Mouse (Mus musculus) heart, postnatal 0 days (tissue): ENCODE data around the gene Socs1. TPM values are rescaled to one million over a fixed set of nuclear protein-coding genes. Genes with fewer than 3 reads are reported as not detected.

Experiments
- ATAC-seq: fragments of 200-750 bp; cut with Nextera tagmentation; 2 replicates; pipeline ENCODE4 v1.8.0; 2017; ENCODE audit warnings: low read depth, moderate number of reproducible peaks, moderate library complexity; ENCODE audit not compliant: insufficient read depth
- DNase-seq: peaks from one replicate; pipeline ENCODE4 v3.0.0-alpha.2; 2016; ENCODE audit warnings: low spot score
- H3K27ac ChIP-seq: fragments of 300-500 bp; sonication (generic); 2 replicates; pipeline ENCODE4 v1.5.1; 2014; ENCODE audit warnings: low read depth, mild to moderate bottlenecking
- H3K27me3 ChIP-seq: fragments of 300-500 bp; sonication (generic); 2 replicates; pipeline ENCODE4 v1.6.1; 2014; ENCODE audit warnings: low read length, mixed read lengths; ENCODE audit not compliant: control insufficient read depth, insufficient read depth
- H3K36me3 ChIP-seq: fragments of 300-500 bp; sonication (generic); replicated peaks from 2 replicates; pipeline ENCODE4 v1.6.1; 2014; ENCODE audit warnings: low read length, mixed read lengths; ENCODE audit not compliant: control insufficient read depth, insufficient read depth
- H3K4me1 ChIP-seq: fragments of 300-500 bp; sonication (generic); 2 replicates; pipeline ENCODE4 v1.6.1; 2014; ENCODE audit warnings: antibody characterized with exemption; ENCODE audit not compliant: control insufficient read depth, insufficient read depth
- H3K4me2 ChIP-seq: fragments of 300-500 bp; sonication (generic); 2 replicates; pipeline ENCODE4 v1.6.1; 2014; ENCODE audit warnings: low read depth, mild to moderate bottlenecking, low read length, moderate library complexity
- H3K4me3 ChIP-seq: fragments of 300-500 bp; sonication (generic); 2 replicates; pipeline ENCODE4 v1.5.1; 2014; ENCODE audit warnings: low read depth, low read length
- H3K9ac ChIP-seq: fragments of 300-500 bp; sonication (generic); replicated peaks from 2 replicates; pipeline ENCODE4 v1.6.1; 2014; ENCODE audit warnings: low read depth, low read length, mixed read lengths
- H3K9me3 ChIP-seq: fragments of 300-500 bp; sonication (generic); replicated peaks from 2 replicates; pipeline ENCODE4 v1.6.1; 2016; ENCODE audit warnings: low read length; ENCODE audit not compliant: control insufficient read depth
- CTCF ChIP-seq: IDR thresholded peaks from 2 replicates; pipeline ENCODE4 v1.5.1; 2016; ENCODE audit warnings: antibody characterized with exemption, control low read depth, low read depth
- EP300 ChIP-seq: IDR thresholded peaks from 2 replicates; pipeline ENCODE4 v1.6.1; 2016; ENCODE audit warnings: antibody characterized with exemption, low read depth
- WGBS: fragments of 180-500 bp; shearing (Covaris S2); extraction: QIAGEN DNeasy Blood & Tissue Kit; methylation state at CpG from one replicate; pipeline ENCODE4 v1.1.7; 2014; 5-methylcytosine and 5-hydroxymethylcytosine counted together
- polyA plus RNA-seq: library from polyadenylated mRNA; unstranded; fragments of >200 nt; fragmentation: Nextera tagmentation; extraction: Ambion mirVana; gene quantifications from 2 replicates; pipeline ENCODE4 v1.2.1, GENCODE M21; 2015
- total RNA-seq: library from RNA; depleted of rRNA; stranded (reverse); fragments of >200 nt; gene quantifications from 2 replicates; pipeline ENCODE4 v1.2.3, GENCODE M21; 2014; ENCODE audit warnings: low replicate concordance; rRNA removed

Socs1 gene
- total and polyA plus RNA-seq, 2 experiments from 2014 or later, result 0.80 to 2.7 TPM

DNA sequence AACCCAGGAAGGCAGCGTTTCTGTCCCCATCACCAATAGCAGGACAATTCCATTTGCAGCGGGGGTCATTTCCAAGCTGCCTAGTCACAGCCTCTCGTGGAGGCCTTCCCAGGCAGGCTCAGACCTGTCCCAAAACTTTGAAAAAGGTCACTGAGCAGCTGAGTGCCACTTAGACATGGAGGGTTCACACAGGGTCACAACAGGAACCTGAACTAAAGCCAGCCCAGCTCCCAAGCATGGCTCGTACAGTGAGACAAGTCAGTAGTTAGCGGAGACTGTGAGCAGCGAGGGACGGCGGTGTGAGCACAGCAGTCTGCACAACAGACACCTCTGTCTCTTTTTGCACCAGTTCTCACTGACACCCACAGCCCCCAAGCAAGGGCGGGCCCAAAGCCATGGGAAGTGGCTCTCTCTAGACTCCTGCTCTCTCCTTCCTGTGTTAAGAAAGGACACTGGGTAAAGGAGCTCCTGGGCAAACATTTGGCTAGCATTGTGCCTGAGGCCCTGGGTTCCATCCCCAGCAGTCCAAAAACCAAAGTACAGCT, 45.4 kb downstream of the Socs1 start:
- no peak overlapping the region for H3K4me3 ChIP-seq
- H3K9me3 ChIP-seq, result no peaks in the 10 kb centered on the region
- H3K27ac ChIP-seq, result no peak overlapping the region
- H3K36me3 ChIP-seq, result no peaks in the 10 kb centered on the region
- 58% methylated on average over 9 of the region's 9 CpGs for whole genome bisulfite sequencing
- ATAC-seq, result peak; percentile 62
- H3K4me2 ChIP-seq, result no peak overlapping the region
- TF ChIP-seq CTCF (no peak), EP300 (no peak)
- H3K27me3 ChIP-seq, result no peaks in the 10 kb centered on the region
- DNase-seq, result no peak
- no peak overlapping the region for H3K9ac ChIP-seq
- H3K4me1 ChIP-seq, result peaks cover 40% of the 10 kb centered on the region

DNA sequence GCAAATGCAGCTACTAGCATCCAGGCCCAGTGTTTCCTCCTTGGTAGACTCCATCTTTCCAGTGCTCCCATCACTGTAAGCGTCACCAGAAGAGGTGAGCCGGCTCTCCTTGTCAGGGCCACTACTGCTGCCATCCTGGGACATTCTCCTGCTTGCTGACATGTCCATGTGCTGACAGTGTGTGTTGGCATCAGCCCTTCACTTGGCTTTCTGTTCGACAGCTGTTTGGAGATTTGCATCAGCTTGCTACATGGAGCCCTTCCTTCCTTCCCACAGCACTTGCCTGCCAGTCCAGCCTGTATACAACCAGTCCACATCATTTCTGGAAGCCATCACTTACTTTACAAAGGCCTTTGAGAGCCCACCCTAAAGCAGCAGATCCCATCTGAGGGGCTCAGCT, 46.5 kb downstream of the Socs1 start:
- no peaks in the 10 kb centered on the region for H3K36me3 ChIP-seq
- WGBS, result 70% methylated on average over 3 of the region's 3 CpGs
- no peak overlapping the region for H3K9ac ChIP-seq

DNA sequence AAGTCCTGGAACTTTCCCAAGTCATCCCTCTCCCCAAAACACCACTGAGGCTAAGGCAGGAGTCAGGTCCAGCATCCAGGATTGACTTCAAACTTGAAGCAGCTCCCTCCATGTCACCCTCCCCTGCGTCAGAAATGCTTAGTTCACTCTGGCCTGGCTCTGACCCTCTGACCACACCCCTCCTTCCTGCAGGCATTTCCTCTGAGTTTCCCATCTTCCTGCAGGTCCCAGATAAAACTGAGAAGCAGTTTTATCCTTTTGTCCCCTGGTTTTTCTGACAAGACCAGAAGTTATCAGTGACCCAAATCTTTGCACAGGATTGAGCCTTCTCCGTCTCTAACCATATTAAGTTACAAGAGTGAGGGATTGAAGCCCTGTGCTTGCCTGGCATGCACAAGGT, 47.8 kb downstream of the Socs1 start:
- Histone ChIP-seq H3K4me1 (peaks cover 40% of the 10 kb centered on the region), H3K4me3 (no peak overlapping the region), H3K9me3 (no peaks in the 10 kb centered on the region), H3K9ac (no peak overlapping the region), H3K4me2 (no peak overlapping the region), H3K27me3 (no peaks in the 10 kb centered on the region), H3K27ac (peak overlapping the region; percentile 86), H3K36me3 (no peaks in the 10 kb centered on the region)
- TF ChIP-seq CTCF (no peak), EP300 (peak; percentile 83; the same call in 1 of the 2 replicates)
- 0 out of 2 replicates have a peak, but pooled peaks have one; percentile 34 for ATAC-seq
- 53% methylated on average over 2 of the region's 2 CpGs for WGBS
- peak; percentile 68 for DNase-seq

More for the DNA sequence above, 46.5 kb downstream of the Socs1 start:
- Histone ChIP-seq H3K27me3 (no peaks in the 10 kb centered on the region), H3K9me3 (no peaks in the 10 kb centered on the region), H3K4me1 (peaks cover 40% of the 10 kb centered on the region), H3K27ac (peak overlapping the region; percentile 86), H3K4me2 (no peak overlapping the region), H3K4me3 (no peak overlapping the region)
- DNase-seq (no peak), ATAC-seq (no peak)
- TF ChIP-seq CTCF, result no peak
- no peak for TF ChIP-seq EP300

DNA sequence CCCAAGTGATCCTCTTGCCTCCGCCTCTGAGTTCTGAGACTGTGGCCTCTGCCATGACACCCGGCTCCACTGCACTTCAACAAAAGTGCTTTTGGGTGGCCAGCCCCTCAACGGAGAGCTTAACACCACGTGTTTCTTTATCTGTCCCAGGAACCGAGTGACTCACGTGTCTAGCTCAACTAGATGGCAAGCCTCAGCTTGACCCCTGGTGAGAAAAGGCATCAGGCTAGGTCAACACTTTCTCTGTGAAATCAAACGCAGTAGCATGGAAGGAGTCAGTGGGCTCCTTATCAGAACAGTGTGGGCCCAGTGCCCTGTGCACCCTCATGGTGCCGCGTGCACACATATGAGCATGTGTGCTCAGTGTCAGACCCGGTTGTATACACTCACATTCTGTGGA, 49.0 kb downstream of the Socs1 start:
- TF ChIP-seq EP300 (no peak), CTCF (no peak)
- Histone ChIP-seq H3K27me3 (no peaks in the 10 kb centered on the region), H3K9ac (no peak overlapping the region), H3K36me3 (no peaks in the 10 kb centered on the region), H3K4me2 (no peak overlapping the region), H3K4me3 (no peak overlapping the region), H3K27ac (no peak overlapping the region), H3K4me1 (peaks cover 37% of the 10 kb centered on the region), H3K9me3 (no peaks in the 10 kb centered on the region)
- WGBS, result 50% methylated on average over 10 of the region's 10 CpGs
- no peak for DNase-seq
- ATAC-seq, result no peak

DNA sequence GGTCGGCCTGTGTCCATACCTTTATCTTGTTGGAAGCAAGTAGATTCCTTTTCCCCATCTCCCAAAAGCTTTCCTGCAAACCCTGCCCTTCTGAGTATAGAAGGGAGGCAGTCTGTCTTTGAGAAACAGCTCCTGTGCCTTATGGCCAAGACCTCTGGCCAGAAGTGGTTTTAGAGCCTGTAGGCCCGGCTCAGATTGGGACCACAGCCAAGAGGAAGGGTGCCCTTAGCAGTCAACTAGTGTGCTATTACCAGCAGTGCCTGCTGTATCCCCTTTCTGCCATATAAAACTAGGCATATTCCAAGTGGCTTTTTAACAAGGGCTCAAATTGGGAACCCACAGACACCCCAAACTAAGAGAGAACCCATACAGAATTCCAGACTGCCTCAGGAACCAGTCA, 49.6 kb downstream of the Socs1 start:
- no peaks in the 10 kb centered on the region for H3K9me3 ChIP-seq
- no peak overlapping the region for H3K27ac ChIP-seq
- H3K4me3 ChIP-seq, result no peak overlapping the region
- WGBS, result 48% methylated on average over 2 of the region's 2 CpGs
- ATAC-seq, result no peak
- no peak for TF ChIP-seq CTCF
- no peaks in the 10 kb centered on the region for H3K27me3 ChIP-seq
- no peak overlapping the region for H3K4me2 ChIP-seq
- no peak for DNase-seq
- no peaks in the 10 kb centered on the region for H3K36me3 ChIP-seq
- peaks cover 33% of the 10 kb centered on the region for H3K4me1 ChIP-seq
- H3K9ac ChIP-seq, result no peak overlapping the region

DNA sequence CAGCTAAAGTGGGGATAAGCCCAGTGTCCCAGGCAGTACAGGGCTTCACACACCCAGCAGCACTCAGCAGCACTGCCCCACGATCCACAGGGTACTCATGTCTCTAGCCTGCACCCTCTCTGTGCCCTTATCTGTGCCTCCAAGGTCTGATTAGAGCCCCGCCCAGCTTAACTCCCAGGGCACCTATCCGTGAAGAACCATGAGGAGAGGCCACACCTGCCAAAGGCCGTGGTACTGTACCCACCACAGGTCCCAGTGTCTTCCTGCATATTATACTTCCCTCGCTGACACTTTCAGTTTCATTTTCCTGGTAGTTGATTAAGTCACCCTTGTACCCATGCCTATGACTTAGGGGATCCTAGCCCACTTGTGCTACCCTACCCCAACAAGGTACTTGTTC, 52.9 kb downstream of the Socs1 start:
- no peak overlapping the region for H3K4me3 ChIP-seq
- no peaks in the 10 kb centered on the region for H3K36me3 ChIP-seq
- TF ChIP-seq EP300, result no peak
- no peak for TF ChIP-seq CTCF
- WGBS, result 71% methylated on average over 5 of the region's 5 CpGs
- DNase-seq (no peak), ATAC-seq (no peak)
- no peak overlapping the region for H3K9ac ChIP-seq
- H3K9me3 ChIP-seq, result no peaks in the 10 kb centered on the region
- peaks cover 16% of the 10 kb centered on the region for H3K4me1 ChIP-seq
- H3K4me2 ChIP-seq, result no peak overlapping the region; the same call in 1 of the 2 replicates
- H3K27ac ChIP-seq, result no peak overlapping the region
- no peaks in the 10 kb centered on the region for H3K27me3 ChIP-seq

Other genes with a start within 250 kb of the Socs1 start
- gene Dexi, start 242.5 kb downstream of the Socs1 start, total RNA-seq, result 41.9 and 76.4 TPM in 2 replicates
- gene Dexi, start 242.5 kb downstream of the Socs1 start, polyA plus RNA-seq, result 15.0 and 15.6 TPM in 2 replicates
- gene Clec16a, start 240.2 kb downstream of the Socs1 start, total RNA-seq, result 32.0 and 39.6 TPM in 2 replicates
- gene Clec16a, start 240.2 kb downstream of the Socs1 start, polyA plus RNA-seq, result 36.1 and 37.7 TPM in 2 replicates
- gene Tnp2, start 3.1 kb upstream of the Socs1 start, total RNA-seq, result not detected in 2 replicates
- gene Tnp2, start 3.1 kb upstream of the Socs1 start, polyA plus RNA-seq, result not detected in 2 replicates
- not detected in 2 replicates for gene Prm3, start 5.4 kb upstream of the Socs1 start, total RNA-seq
- not detected in 2 replicates for gene Prm3, start 5.4 kb upstream of the Socs1 start, polyA plus RNA-seq
- not detected in 2 replicates for gene Prm2, start 10.6 kb upstream of the Socs1 start, total RNA-seq
- gene Prm2, start 10.6 kb upstream of the Socs1 start, polyA plus RNA-seq, result not detected in 2 replicates
- not detected in 2 replicates for gene Prm1, start 20.3 kb upstream of the Socs1 start, total RNA-seq
- gene Prm1, start 20.3 kb upstream of the Socs1 start, polyA plus RNA-seq, result not detected in 2 replicates
- gene Gm11172, start 27.4 kb upstream of the Socs1 start, total RNA-seq, result not detected in 2 replicates
- gene Gm11172, start 27.4 kb upstream of the Socs1 start, polyA plus RNA-seq, result not detected in 2 replicates
- gene Rmi2, start 49.5 kb upstream of the Socs1 start, total RNA-seq, result 1.6 and 2.1 TPM in 2 replicates
- gene Rmi2, start 49.5 kb upstream of the Socs1 start, polyA plus RNA-seq, result 0.83 and 1.2 TPM in 2 replicates